Mouse (Mus musculus) spleen, postnatal 36 days (tissue): Measurements from ENCODE around the gene Adgrd1.

Experiments
- DNase-seq, 2 experiments: peaks; one replicate each; pipeline ENCODE4 v3.0.0; 2022; ENCODE audit warnings: low spot score in 2 of 2, mixed read lengths in 1 of 2

The Adgrd1 gene

DNA sequence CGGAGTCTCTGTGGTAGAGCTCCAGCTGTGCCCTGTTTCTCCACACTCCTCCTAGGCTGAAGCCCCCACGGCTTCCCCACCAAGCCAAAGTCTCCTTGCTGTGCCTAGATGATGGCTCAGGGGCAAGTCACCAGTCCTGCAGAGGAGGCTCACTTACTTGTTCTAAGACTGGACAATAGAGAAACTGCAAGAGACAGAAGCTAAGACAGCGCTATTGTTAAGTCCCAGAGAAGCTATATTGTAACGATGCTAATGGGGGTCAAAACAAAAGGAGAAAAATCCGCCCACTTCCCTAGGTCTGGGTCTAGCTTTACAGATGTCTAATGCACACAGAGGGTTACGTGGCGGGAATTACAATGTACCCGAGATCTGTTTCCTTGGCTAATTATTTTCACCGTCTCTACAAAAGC lies 59.4 kb downstream of the Adgrd1 start:
- DNase-seq: no peak

DNA sequence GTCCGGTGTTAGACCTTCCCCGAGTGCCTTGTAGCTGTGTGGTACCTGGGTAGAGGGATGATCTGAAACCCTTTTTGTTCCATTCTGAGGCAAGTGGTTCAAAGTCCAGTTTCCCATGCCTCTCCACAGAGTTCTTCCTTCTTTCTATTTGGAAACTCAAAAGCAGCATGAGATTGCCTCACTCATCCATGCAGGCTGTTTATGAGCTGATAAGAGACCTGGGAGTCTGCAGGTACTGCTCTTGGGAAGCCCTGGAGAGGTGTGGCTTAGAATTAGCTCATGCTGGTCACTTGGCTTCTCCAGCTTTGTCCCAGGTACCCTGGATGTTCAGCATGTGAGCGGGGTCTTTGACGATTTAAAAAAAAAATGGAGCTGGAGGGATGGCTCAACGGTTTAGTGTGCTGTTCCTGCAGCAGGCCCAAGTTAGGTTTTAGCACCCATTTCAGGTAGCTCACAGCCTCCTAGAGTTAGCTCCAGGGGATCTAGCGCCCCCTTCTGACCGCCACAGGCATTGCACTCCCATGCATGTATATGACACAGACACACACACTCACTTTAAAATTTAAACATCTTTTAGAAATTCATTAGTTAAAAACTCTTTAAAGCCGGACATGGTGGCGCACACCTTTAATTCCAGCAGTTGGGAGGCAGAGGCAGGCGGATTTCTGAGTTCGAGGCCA lies 65.0 kb downstream of the Adgrd1 start:
- no peak for DNase-seq

GRCm38 (mm10) chr5:129163416-129163815 lies 66.9 kb downstream of the Adgrd1 start:
- no peak for DNase-seq

DNA sequence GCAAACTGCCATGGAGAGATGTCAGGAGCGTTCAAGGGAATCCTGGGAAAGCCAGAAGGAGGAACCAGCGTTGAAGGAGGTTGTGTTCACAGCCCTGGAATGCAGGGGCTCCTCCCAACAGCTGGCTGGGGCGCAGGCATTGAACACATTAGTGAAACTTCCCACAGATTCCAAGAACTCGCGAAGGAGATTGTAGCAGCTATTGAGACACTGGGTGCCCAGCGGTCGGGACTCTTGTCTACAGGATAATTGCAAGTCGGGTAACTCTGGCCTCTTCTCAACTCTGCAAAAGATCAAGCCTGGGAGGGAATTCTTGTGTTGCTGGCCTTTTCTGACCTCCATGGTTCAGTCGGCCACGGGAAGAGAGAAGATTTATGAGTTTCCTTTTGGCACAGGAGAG lies 67.5 kb downstream of the Adgrd1 start:
- DNase-seq: peak; percentile 7 to 15

DNA sequence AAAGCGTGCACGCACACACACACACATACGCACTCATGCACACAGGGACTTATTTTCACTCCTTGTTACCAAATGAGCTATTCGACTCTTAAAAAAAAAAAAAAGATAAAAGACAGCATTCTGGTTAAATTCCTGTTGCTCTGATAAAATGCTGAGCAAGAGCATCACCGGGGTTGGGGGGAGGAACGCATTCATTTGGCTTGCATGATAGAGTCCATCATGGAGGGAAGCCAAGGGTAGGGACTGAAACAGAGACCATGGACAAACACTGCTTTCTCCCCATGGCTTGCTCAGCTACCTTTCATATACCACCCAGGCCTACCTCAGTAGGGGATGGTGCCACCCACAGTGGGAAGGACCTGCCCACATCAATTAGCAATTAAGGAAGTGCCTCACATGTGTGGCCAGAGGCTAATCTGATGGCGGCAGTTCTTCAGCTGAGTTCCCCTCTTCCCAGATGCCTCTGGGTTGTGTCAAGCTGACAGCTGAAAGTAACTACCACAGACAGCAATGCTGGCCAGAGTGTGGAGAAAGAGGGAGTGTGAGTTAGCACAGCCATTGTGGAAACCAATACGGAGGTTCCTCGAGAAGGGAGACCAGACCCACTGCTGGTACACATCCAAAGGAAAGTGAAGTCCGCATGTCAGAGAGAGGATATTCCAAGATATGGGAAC lies 68.5 kb downstream of the Adgrd1 start:
- DNase-seq: no peak

- DNase-seq: no peak
Measured at GRCm38 (mm10) chr5:129165595-129165994, 69.0 kb downstream of the Adgrd1 start.

DNA sequence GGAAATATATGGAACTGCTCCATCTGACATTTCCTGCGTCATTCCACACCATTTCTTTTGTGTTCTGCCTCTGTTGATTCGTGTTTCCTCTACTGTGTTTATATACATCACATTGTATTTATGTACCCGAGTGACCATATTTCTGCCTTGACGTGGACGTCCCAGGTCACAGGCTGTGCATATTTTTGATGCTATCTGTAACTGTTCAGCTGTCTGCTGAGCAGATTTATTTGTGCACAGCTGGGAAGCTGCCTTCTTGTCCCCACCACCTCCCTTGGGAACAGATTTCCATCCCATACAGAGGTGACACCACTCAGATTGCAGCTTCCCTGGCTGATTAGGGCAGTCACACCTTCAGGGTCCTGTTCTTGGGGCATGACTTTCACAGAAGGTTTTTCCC lies 72.5 kb downstream of the Adgrd1 start:
- no peak for DNase-seq

- DNase-seq: no peak
Measured at GRCm38 (mm10) chr5:129169567-129169966, 73.0 kb downstream of the Adgrd1 start.

GRCm38 (mm10) chr5:129172533-129172932 lies 76.0 kb downstream of the Adgrd1 start:
- DNase-seq: no peak

GRCm38 (mm10) chr5:129175925-129176324 lies 79.4 kb downstream of the Adgrd1 start:
- DNase-seq: no peak

GRCm38 (mm10) chr5:129177697-129178511 lies 81.4 kb downstream of the Adgrd1 start:
- DNase-seq: peak; percentile 64 to 71

GRCm38 (mm10) chr5:129179356-129179755 lies 82.8 kb downstream of the Adgrd1 start:
- DNase-seq: no peak

DNA sequence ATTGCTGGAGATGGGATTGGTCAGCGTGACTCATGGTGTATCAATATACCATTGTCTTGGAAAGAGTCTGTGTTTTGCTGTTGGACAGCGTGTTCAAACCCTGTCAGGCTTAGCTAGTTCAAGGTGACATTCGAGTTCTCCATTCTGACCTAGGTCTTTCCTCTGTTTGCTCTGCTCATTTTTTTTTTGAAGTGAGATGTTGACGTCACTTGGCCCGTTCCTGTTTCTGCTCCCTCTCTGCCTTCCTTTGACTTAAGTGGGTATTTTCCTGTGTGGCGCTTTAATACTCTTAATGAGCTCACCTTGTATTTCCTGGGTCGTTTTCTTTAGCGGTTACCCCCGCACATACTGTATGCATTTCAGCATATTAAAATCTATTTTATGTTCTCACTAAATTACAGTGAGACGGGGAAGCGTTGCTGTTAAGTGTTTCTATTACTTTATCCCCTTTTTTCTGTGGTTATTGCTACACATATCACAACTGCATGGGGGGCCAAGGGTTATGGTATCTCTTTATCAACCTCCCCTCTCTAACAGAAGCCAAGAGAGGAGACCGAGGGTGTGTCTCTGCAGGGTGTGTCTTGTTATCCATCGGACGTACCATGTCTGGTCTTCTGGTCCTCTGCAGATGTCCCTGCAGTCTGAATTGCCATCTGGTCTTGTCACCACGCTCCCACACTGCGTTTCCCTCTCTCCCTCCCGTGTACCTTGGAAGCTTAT lies 83.6 kb downstream of the Adgrd1 start:
- DNase-seq: peak; percentile 7 to 17

DNA sequence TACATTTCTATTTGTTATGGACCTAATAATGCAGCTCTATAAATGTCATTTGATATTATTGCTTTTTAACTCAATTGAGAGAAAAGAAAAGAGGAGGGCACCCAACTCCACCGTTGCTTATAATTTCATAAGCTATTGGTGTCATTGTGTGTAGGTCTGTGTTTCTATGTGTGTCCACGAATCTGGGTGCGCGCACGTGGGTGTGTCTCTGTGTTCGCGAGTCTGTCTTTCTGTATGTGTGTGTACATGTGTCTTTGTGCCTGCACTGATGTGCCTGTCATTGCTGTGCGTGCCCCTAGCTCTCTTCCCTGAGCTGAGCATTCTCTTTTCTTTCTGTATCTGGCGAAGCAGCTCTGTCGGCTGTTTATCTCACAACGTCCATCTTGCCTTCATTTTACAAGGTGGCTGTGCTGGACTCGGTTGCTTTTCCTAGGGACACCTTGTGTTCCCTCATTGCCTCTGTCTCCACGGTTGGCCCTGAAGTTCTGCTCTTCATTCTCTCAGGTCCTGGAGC lies 84.2 kb downstream of the Adgrd1 start:
- DNase-seq: no peak

DNA sequence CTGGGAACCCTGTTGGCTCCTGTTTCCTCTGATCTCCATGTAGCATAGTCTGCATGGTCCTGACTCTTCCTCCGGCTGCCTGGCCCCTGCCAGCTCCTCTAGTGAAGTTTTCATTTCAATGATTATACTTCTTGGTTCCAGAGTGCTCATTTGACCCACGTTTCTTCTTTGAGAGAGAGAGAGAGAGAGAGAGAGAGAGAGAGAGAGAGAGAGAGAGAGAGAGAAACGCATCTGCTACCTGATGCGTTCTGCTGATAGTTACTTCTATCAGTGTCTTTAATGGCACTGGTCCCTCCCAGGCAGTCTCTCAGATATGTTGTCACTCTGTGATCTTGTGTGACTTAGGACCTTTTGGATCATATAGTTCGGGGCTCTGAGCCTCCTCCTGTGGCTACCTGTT lies 84.9 kb downstream of the Adgrd1 start:
- no peak for DNase-seq

GRCm38 (mm10) chr5:129182554-129182953 lies 86.0 kb downstream of the Adgrd1 start:
- no peak for DNase-seq

DNA sequence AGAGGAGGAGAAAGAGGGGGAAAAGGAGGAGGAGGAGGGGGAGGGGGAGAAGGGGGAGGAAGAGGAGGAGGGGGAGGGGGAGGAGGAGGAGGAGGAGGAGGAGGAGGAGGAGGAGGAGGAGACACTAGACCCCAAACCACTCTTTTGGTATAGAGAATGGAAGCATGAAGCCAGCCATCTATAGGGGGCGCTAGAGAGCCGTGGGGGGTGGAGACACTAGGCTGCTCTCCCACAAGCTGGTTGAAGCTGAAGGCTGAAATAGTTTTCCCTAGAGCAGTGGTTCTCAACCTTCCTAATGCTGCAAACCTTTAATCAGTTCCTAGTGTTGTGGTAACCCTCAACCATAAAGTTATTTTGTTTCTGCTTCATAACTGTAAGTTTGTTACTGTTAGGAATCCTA lies 89.7 kb downstream of the Adgrd1 start:
- DNase-seq: no peak

- DNase-seq: no peak
Measured at GRCm38 (mm10) chr5:129186926-129187325, 90.4 kb downstream of the Adgrd1 start.

DNA sequence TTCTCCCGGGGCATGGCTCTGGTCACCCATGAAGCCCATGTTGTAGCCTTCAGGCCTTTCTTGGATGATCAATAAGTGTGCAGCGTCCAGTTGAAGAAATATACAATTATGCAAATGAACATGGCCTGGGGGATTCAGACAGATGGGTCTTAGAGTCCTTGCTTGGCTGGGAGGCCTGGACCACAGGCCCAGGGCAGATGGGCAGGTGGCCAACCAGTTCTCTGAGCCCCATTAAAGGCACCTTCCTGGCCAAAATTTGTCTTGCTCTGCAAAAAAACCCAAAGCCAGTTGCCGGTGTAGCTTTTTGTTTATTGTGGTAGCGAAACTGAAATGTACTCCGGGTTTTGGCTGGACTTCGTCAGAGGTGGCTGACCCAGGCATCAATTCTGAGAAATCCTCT lies 92.5 kb downstream of the Adgrd1 start:
- DNase-seq: no peak

GRCm38 (mm10) chr5:129190077-129190476 lies 93.5 kb downstream of the Adgrd1 start:
- DNase-seq: no peak

DNA sequence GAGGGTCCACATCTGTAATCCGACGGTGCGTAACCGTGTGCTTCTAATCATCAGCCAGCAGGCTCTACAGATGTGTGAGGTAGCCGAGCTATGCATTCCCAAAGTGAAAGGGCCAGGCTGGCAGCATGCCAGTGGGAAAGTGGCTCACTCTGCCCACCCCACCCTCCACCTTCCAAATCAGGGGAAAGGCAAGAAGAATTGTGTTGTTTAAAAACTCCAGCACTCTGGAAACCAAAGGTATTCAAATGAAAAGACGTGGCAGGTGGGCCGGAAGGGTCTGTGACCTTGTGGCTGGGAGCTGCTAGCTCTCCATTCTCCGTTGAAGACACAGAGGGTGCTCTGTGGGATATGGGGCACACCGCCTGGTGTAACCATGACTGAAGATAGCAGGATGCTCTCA lies 100.0 kb downstream of the Adgrd1 start:
- no peak for DNase-seq
